Mouse (Mus musculus) liver, embryonic 16.5 days (tissue): ENCODE data around the gene Chchd6. TPM values are rescaled to one million over a fixed set of nuclear protein-coding genes. Genes with fewer than 3 reads are reported as not detected.

ENCODE experiments used
- ATAC-seq: fragments of 200-750 bp; cut with Nextera tagmentation; 2 replicates; pipeline ENCODE4 v1.8.0; 2017; ENCODE audit warnings: low read depth, mild to moderate bottlenecking, moderate number of reproducible peaks, moderate library complexity
- H3K27ac ChIP-seq: fragments of 300-500 bp; sonication (generic); 2 replicates; pipeline ENCODE4 v1.5.1; 2014; ENCODE audit warnings: mild to moderate bottlenecking, low read length
- H3K27me3 ChIP-seq: fragments of 300-500 bp; sonication (generic); 2 replicates; pipeline ENCODE4 v1.6.1; 2014; ENCODE audit warnings: low read depth, low read length, mixed read lengths; ENCODE audit not compliant: control insufficient read depth, insufficient read depth
- H3K36me3 ChIP-seq: fragments of 300-500 bp; sonication (generic); 2 replicates; pipeline ENCODE4 v1.6.1; 2014; ENCODE audit warnings: mild to moderate bottlenecking; ENCODE audit not compliant: control insufficient read depth, insufficient read depth
- H3K4me1 ChIP-seq: fragments of 300-500 bp; sonication (generic); 2 replicates; pipeline ENCODE4 v1.6.1; 2014; ENCODE audit warnings: low read depth, low read length, mixed read lengths; ENCODE audit not compliant: control insufficient read depth
- H3K4me2 ChIP-seq: fragments of 300-500 bp; sonication (generic); 2 replicates; pipeline ENCODE4 v1.6.1; 2014; ENCODE audit warnings: low read depth, low read length, mixed read lengths
- H3K4me3 ChIP-seq: fragments of 300-500 bp; sonication (generic); 2 replicates; pipeline ENCODE4 v1.5.1; 2014; ENCODE audit warnings: low read depth, mild to moderate bottlenecking, low read length
- H3K9ac ChIP-seq: fragments of 300-500 bp; sonication (generic); 2 replicates; pipeline ENCODE4 v1.6.1; 2014; ENCODE audit warnings: low read depth, low read length
- H3K9me3 ChIP-seq: fragments of 300-500 bp; sonication (generic); replicated peaks from 2 replicates; pipeline ENCODE4 v1.6.1; 2016; ENCODE audit warnings: low read length; ENCODE audit not compliant: control insufficient read depth
- WGBS: fragments of 180-500 bp; shearing (Covaris S2); extraction: QIAGEN DNeasy Blood & Tissue Kit; methylation state at CpG from one replicate; pipeline ENCODE4 v1.1.7; 2014; ENCODE audit not compliant: insufficient replicate concordance; 5-methylcytosine and 5-hydroxymethylcytosine counted together
- polyA plus RNA-seq: library from polyadenylated mRNA; unstranded; fragments of >200 nt; fragmentation: Nextera tagmentation; extraction: Ambion mirVana; gene quantifications from 2 replicates; pipeline ENCODE4 v1.2.1, GENCODE M21; 2015

Gene Chchd6
- polyA plus RNA-seq, 1 experiment from 2014 or later = 11.8 TPM

DNA sequence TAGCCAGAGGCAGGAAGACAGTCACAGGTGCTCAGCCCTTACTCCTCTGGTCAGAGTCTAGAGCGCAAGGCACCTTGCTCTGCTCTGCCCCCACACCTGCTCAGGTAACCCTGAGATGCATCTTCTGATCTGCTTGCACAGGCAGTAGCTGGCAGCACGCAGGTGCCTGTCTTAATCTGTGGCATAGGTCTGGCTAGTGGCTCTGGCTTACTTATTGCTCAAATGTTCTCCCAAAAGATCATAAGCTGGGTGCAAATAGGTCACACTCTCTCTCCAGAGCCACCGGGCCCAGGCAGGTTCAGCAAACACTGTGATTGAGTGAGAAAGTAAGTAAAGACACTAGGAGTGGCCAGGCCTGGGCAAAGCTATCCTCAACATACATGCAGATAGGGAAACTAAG is 236.3 kb downstream of the Chchd6 start:
- H3K4me1 ChIP-seq = peaks cover 16% of the 10 kb centered on the region
- no peak for ATAC-seq
- H3K27me3 ChIP-seq = peaks cover 22% of the 10 kb centered on the region
- no peak overlapping the region for H3K4me3 ChIP-seq
- H3K4me2 ChIP-seq = no peak overlapping the region
- no peak overlapping the region for H3K9ac ChIP-seq
- WGBS = 76% methylated on average over 3 of the region's 3 CpGs
- no peak overlapping the region for H3K27ac ChIP-seq
- H3K36me3 ChIP-seq = no peaks in the 10 kb centered on the region
- no peaks in the 10 kb centered on the region for H3K9me3 ChIP-seq

- WGBS = 67% methylated on average over 7 of the region's 7 CpGs
- no peaks in the 10 kb centered on the region for H3K36me3 ChIP-seq
- no peaks in the 10 kb centered on the region for H3K9me3 ChIP-seq
- no peak overlapping the region for H3K9ac ChIP-seq
- no peak overlapping the region for H3K4me2 ChIP-seq
- H3K4me3 ChIP-seq = no peak overlapping the region
- no peak overlapping the region for H3K27ac ChIP-seq
- no peaks in the 10 kb centered on the region; the same call in 1 of the 2 replicates for H3K27me3 ChIP-seq
- ATAC-seq = no peak
- H3K4me1 ChIP-seq = peaks cover 4% of the 10 kb centered on the region
These were observed 239.8 kb downstream of the Chchd6 start for GRCm38 (mm10) chr6:89355661-89356060.

DNA sequence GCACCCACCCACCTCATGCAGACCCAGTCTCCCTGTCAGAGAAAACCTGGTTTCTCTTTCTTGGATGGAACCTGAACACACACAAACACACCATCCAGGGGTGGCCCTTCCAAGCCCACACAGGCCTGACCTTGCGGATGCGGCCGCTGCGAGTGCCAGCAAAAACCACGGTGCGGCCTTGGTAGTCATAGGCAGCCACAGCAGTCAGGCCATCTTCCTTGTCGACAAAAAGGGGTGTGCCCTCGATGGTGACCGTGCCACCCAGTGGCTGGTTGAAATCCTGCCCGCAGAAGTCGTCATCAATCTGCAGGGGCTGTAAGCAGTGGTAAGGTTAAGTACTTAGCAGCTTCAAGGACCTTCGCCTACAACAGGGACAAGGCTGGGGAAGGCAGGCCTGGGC is 240.7 kb downstream of the Chchd6 start:
- Histone ChIP-seq H3K4me3 (no peak overlapping the region), H3K9ac (no peak overlapping the region), H3K4me1 (no peaks in the 10 kb centered on the region; the same call in 1 of the 2 replicates), H3K27ac (no peak overlapping the region), H3K27me3 (no peaks in the 10 kb centered on the region), H3K36me3 (no peaks in the 10 kb centered on the region), H3K4me2 (no peak overlapping the region), H3K9me3 (no peaks in the 10 kb centered on the region)
- ATAC-seq = no peak
- WGBS = 73% methylated on average over 12 of the region's 12 CpGs

DNA sequence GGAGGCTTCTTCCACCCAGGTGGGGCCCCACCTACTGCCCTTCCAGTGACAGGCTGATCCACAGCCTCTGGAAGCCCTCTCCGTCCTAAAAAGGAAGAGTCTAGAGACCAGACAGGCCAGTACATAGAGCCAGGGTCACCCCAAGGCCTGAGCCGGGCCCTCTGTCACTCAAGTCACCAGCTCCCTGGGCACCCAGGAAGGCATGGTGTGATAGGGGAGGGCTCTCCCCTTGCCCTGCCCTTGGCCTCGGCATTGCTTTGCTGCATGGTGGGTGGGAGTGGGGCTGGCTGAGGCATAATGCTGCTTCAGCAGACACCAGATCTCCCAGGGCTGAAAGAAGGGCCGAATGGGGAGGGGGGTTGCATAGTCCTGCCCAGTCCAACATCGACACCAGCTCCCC is 241.4 kb downstream of the Chchd6 start:
- 72% methylated on average over 5 of the region's 5 CpGs for WGBS
- no peaks in the 10 kb centered on the region for H3K9me3 ChIP-seq
- no peaks in the 10 kb centered on the region; the same call in 1 of the 2 replicates for H3K4me1 ChIP-seq
- no peak overlapping the region for H3K4me3 ChIP-seq
- H3K4me2 ChIP-seq = no peak overlapping the region
- H3K27ac ChIP-seq = no peak overlapping the region
- no peak for ATAC-seq
- H3K36me3 ChIP-seq = no peaks in the 10 kb centered on the region
- H3K9ac ChIP-seq = no peak overlapping the region
- H3K27me3 ChIP-seq = no peaks in the 10 kb centered on the region

GRCm38 (mm10) chr6:89353101-89353500 is 242.4 kb downstream of the Chchd6 start:
- no peak for ATAC-seq
- 61% methylated on average over 8 of the region's 8 CpGs for WGBS
- H3K9me3 ChIP-seq = no peaks in the 10 kb centered on the region
- H3K9ac ChIP-seq = no peak overlapping the region
- no peak overlapping the region for H3K4me2 ChIP-seq
- no peaks in the 10 kb centered on the region for H3K27me3 ChIP-seq
- H3K4me3 ChIP-seq = no peak overlapping the region
- no peak overlapping the region for H3K27ac ChIP-seq
- H3K4me1 ChIP-seq = no peaks in the 10 kb centered on the region
- H3K36me3 ChIP-seq = no peaks in the 10 kb centered on the region

DNA sequence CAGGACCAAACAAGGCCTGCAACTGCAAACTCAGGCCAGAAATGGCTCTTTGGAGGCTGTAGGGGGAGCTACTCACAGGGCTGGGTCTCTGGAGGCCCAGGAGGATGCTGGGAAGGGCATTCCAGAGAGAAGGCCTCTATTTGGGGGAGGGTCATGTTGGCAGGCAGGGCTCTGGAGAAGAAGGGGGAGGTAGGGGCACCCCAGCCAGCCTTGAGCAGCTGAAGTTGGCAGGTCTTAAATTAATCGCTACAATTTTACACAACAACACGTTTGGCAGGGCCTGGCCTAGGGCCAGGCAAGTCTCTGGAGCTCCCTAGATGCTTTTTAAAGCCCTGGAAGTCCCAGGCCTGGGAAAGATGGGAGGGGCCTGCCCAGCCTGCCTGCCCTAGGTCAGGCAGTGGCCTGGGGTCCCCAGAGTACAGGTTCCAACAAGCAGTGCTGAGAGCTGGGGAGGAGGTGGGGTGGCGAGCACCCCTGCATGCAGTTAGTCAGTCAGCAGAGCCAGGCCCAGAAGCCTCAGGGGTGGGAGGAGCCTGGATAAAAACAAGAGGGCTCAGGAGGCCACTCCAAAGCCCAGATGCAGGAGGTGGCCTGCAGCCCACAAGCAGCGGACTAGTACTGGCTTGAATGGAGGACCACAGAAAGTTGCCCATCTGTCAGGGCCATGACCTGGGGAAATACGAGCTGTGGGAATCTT is 243.9 kb downstream of the Chchd6 start:
- H3K27ac ChIP-seq = no peak overlapping the region
- no peak for ATAC-seq
- H3K36me3 ChIP-seq = no peaks in the 10 kb centered on the region
- H3K4me3 ChIP-seq = no peak overlapping the region
- no peaks in the 10 kb centered on the region for H3K27me3 ChIP-seq
- no peak overlapping the region for H3K4me2 ChIP-seq
- H3K9me3 ChIP-seq = no peaks in the 10 kb centered on the region
- H3K9ac ChIP-seq = no peak overlapping the region
- WGBS = 64% methylated on average over 5 of the region's 5 CpGs
- H3K4me1 ChIP-seq = no peaks in the 10 kb centered on the region

DNA sequence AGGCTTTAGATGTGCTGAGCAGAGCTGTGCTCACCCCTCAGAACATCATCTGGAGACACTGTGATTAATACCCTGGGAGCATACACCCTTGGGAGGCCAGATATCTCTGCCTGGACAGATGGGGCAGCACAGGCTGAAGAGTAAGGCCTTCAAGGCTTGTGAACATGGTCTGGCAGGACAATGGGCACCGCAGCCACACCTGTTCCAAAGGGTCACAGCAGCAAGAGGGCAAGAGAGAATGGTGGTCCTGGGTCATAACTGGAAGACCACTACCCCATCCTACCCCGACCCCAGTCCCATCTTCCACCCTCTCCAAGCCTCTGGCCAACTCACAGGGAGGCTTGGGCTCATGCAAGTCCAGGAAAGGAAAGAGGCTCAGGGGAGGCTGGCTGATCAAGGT is 244.9 kb downstream of the Chchd6 start:
- no peaks in the 10 kb centered on the region for H3K9me3 ChIP-seq
- no peaks in the 10 kb centered on the region for H3K27me3 ChIP-seq
- H3K27ac ChIP-seq = no peak overlapping the region
- WGBS = 55% methylated on average over 2 of the region's 2 CpGs
- no peak overlapping the region for H3K4me3 ChIP-seq
- no peak overlapping the region for H3K4me2 ChIP-seq
- no peak overlapping the region for H3K9ac ChIP-seq
- no peak for ATAC-seq
- H3K4me1 ChIP-seq = no peaks in the 10 kb centered on the region
- H3K36me3 ChIP-seq = no peaks in the 10 kb centered on the region

DNA sequence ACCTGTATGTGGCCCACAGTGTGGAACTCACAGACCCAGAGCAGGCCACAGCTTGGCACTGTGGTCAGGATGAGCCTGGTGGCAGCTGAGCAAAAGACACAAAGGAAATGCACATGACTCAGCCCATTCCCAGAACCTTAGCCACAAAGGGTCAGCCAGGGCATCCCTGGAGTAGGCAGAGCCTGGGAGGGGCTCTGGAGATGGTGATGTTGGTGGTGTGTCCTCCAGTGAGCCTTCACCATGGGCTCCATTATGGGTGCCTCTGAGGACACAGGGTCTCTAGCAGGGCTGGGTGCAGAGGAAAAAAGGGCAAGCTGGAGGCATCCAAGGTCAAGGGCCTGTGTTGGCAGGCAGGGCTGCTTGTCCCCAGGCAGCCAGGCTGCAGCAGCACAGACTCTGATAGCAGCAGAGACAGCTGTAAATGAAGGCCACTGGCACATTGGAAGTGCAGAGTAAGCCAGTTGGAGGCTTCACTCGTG is 245.4 kb downstream of the Chchd6 start:
- Histone ChIP-seq H3K4me2 (no peak overlapping the region), H3K9me3 (no peaks in the 10 kb centered on the region), H3K9ac (no peak overlapping the region), H3K36me3 (no peaks in the 10 kb centered on the region), H3K4me1 (no peaks in the 10 kb centered on the region), H3K27me3 (no peaks in the 10 kb centered on the region), H3K4me3 (no peak overlapping the region), H3K27ac (no peak overlapping the region)
- WGBS = 39% methylated on average over 1 of the region's 1 CpGs
- no peak for ATAC-seq

DNA sequence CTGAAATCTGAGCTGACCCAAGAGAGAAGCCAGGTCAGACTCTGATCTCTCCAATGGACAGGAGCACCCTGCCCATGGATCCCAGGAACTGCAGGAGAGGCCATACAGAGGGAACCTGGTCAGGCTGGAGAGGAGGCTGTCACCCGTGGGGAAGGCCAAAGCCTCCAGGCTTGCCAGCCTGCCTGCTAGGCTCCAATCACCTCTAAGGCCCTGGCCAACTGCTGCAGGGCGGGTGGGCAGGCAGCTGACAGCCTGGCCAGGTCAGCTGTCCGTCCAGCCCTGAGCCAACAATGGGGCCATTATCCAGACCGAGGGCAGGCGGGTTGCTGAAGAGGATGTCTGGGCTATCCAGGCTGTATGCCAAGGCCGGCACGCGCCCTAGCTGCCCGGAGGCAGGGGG is 247.1 kb downstream of the Chchd6 start:
- no peak overlapping the region for H3K4me3 ChIP-seq
- no peak for ATAC-seq
- no peak overlapping the region for H3K27ac ChIP-seq
- no peaks in the 10 kb centered on the region; the same call in 1 of the 2 replicates for H3K4me1 ChIP-seq
- no peaks in the 10 kb centered on the region for H3K27me3 ChIP-seq
- H3K36me3 ChIP-seq = no peaks in the 10 kb centered on the region
- H3K9me3 ChIP-seq = no peaks in the 10 kb centered on the region
- H3K4me2 ChIP-seq = no peak overlapping the region
- no peak overlapping the region for H3K9ac ChIP-seq
- 73% methylated on average over 9 of the region's 9 CpGs for WGBS
